19 mouse cellular contexts compared by ENCODE assay signal in genomic region chr12:110377306-110377705, GRCm38 (mm10).
A peak's percentile ranks its signal among the peaks of the same experiment; 100 is the strongest.
DNase-seq lines count a peak whose midpoint lies in the region; ATAC-seq lines count a peak whose summit lies in the region.
"Had no signal": no experiment of that assay in that cellular context is flagged by ENCODE, and none has a peak within 500 bp of the region (broad histone marks: within the 10 kb centered on the region; RNA-seq: fewer than 3 reads in every experiment).

No protein-coding gene starts in this region.

- peaks cover 79% of the 10 kb centered on the region for H3K27me3 ChIP-seq in forebrain, embryonic 10.5 days (ENCODE audit: poor library complexity, severe bottlenecking)
- H3K27me3 ChIP-seq in forebrain, embryonic 11.5 days (ENCODE audit: control insufficient read depth, insufficient read depth, low read length): peaks cover 10% of the 10 kb centered on the region
- peaks cover 7% of the 10 kb centered on the region for H3K27me3 ChIP-seq in hindbrain, embryonic 16.5 days (replicated peaks; ENCODE audit: control insufficient read depth, insufficient read depth, low read length)
- H3K27me3 ChIP-seq in hindbrain, embryonic 10.5 days (ENCODE audit: insufficient read depth, poor library complexity, severe bottlenecking): peaks cover 53% of the 10 kb centered on the region
- peaks cover 11% of the 10 kb centered on the region for H3K27me3 ChIP-seq in midbrain, embryonic 11.5 days (ENCODE audit: control insufficient read depth, insufficient read depth, low read length)
- H3K27me3 ChIP-seq in midbrain, embryonic 15.5 days (replicated peaks): peaks cover 24% of the 10 kb centered on the region
- H3K27me3 ChIP-seq in limb, embryonic 10.5 days (ENCODE audit: low read depth, poor library complexity, severe bottlenecking): peaks cover 66% of the 10 kb centered on the region

- H3K4me2 ChIP-seq in forebrain, embryonic 11.5 days (ENCODE audit: low read depth, low read length, severe bottlenecking): no peak overlapping the region
- no peak overlapping the region for H3K4me2 ChIP-seq in hindbrain, embryonic 16.5 days (ENCODE audit: low read length)
- no peak overlapping the region for H3K4me2 ChIP-seq in midbrain, embryonic 11.5 days
- H3K4me2 ChIP-seq in midbrain, embryonic 15.5 days: no peak overlapping the region
- H3K4me2 ChIP-seq: embryonic facial prominence, embryonic 12.5 days; forebrain, embryonic 13.5 days; forebrain, embryonic 15.5 days had no signal

- H3K4me1 ChIP-seq in forebrain, embryonic 10.5 days: peaks cover 59% of the 10 kb centered on the region
- peaks cover 7% of the 10 kb centered on the region; the same call in 1 of the 2 replicates for H3K4me1 ChIP-seq in forebrain, embryonic 11.5 days (replicated peaks; ENCODE audit: control insufficient read depth, insufficient read depth, low read length)
- H3K4me1 ChIP-seq in hindbrain, embryonic 16.5 days (ENCODE audit: control insufficient read depth, insufficient read depth, low read depth, low read length): peaks cover 14% of the 10 kb centered on the region
- peaks cover 58% of the 10 kb centered on the region for H3K4me1 ChIP-seq in hindbrain, embryonic 10.5 days (replicated peaks)
- peaks cover 20% of the 10 kb centered on the region for H3K4me1 ChIP-seq in midbrain, embryonic 11.5 days (ENCODE audit: control insufficient read depth, insufficient read depth, low read length)
- H3K4me1 ChIP-seq in midbrain, embryonic 15.5 days: peaks cover 37% of the 10 kb centered on the region
- H3K4me1 ChIP-seq in limb, embryonic 10.5 days: peaks cover 47% of the 10 kb centered on the region

- 47% methylated on average over 6 of the region's 6 CpGs for WGBS in forebrain, embryonic 10.5 days
- 47% methylated on average over 6 of the region's 6 CpGs for WGBS in forebrain, embryonic 11.5 days
- 57% methylated on average over 6 of the region's 6 CpGs for WGBS in hindbrain, embryonic 16.5 days
- WGBS in hindbrain, embryonic 10.5 days: 63% methylated on average over 6 of the region's 6 CpGs
- WGBS in midbrain, embryonic 11.5 days: 45% methylated on average over 6 of the region's 6 CpGs
- 46% methylated on average over 6 of the region's 6 CpGs for WGBS in midbrain, embryonic 15.5 days
- 67% methylated on average over 6 of the region's 6 CpGs for WGBS in limb, embryonic 10.5 days

- no peak for ATAC-seq in forebrain, embryonic 11.5 days (replicated peaks; ENCODE audit: low FRiP score)
- no peak for ATAC-seq in hindbrain, embryonic 16.5 days
- no peak for ATAC-seq in midbrain, embryonic 11.5 days (ENCODE audit: low FRiP score)
- no peak for ATAC-seq in midbrain, embryonic 15.5 days (replicated peaks)
- ATAC-seq: activated CD4-positive, CD25-positive, alpha-beta regulatory T cell, adult 4 months; CD4-positive, CD25-positive, alpha-beta regulatory T cell, adult 4 months; forebrain, embryonic 13.5 days; forebrain, embryonic 15.5 days; Patski had no signal

- no peaks in the 10 kb centered on the region for H3K9me3 ChIP-seq in forebrain, embryonic 10.5 days
- H3K9me3 ChIP-seq in forebrain, embryonic 11.5 days (ENCODE audit: control insufficient read depth, low read length): no peaks in the 10 kb centered on the region
- no peaks in the 10 kb centered on the region for H3K9me3 ChIP-seq in hindbrain, embryonic 16.5 days (ENCODE audit: control insufficient read depth, low read length)
- no peaks in the 10 kb centered on the region for H3K9me3 ChIP-seq in hindbrain, embryonic 10.5 days
- no peaks in the 10 kb centered on the region for H3K9me3 ChIP-seq in midbrain, embryonic 11.5 days (ENCODE audit: control insufficient read depth, low read length)
- H3K9me3 ChIP-seq in midbrain, embryonic 15.5 days: no peaks in the 10 kb centered on the region
- H3K9me3 ChIP-seq in limb, embryonic 10.5 days (replicated peaks): no peaks in the 10 kb centered on the region
- H3K9me3 ChIP-seq: embryonic facial prominence, embryonic 10.5 days; embryonic facial prominence, embryonic 12.5 days; forebrain, embryonic 13.5 days; forebrain, embryonic 15.5 days had no signal

- DNase-seq in forebrain, embryonic 10.5 days (ENCODE audit: extremely low spot score, low spot score): no peak
- no peak for DNase-seq in forebrain, embryonic 11.5 days (ENCODE audit: low spot score)
- DNase-seq in hindbrain, embryonic 10.5 days (ENCODE audit: low spot score): no peak
- peak; percentile 74 for DNase-seq in midbrain, embryonic 11.5 days (ENCODE audit: low spot score, missing footprints)
- peak; percentile 25 for DNase-seq in limb, embryonic 10.5 days (ENCODE audit: low spot score)
- DNase-seq: adrenal gland, adult 8-10 months; cerebellum, adult 11-12 months; cerebellum, adult 2 months; cerebellum, adult 9-10 months had no signal

- no peaks in the 10 kb centered on the region for H3K36me3 ChIP-seq in forebrain, embryonic 10.5 days (replicated peaks)
- no peaks in the 10 kb centered on the region for H3K36me3 ChIP-seq in forebrain, embryonic 11.5 days (ENCODE audit: control insufficient read depth, insufficient read depth, low read length)
- H3K36me3 ChIP-seq in hindbrain, embryonic 16.5 days (ENCODE audit: control insufficient read depth, insufficient read depth, low read length): no peaks in the 10 kb centered on the region
- H3K36me3 ChIP-seq in hindbrain, embryonic 10.5 days: no peaks in the 10 kb centered on the region
- H3K36me3 ChIP-seq in midbrain, embryonic 11.5 days (ENCODE audit: control insufficient read depth, insufficient read depth, low read length): no peaks in the 10 kb centered on the region
- H3K36me3 ChIP-seq in midbrain, embryonic 15.5 days (replicated peaks): no peaks in the 10 kb centered on the region
- H3K36me3 ChIP-seq in limb, embryonic 10.5 days: no peaks in the 10 kb centered on the region
- H3K36me3 ChIP-seq: embryonic facial prominence, embryonic 10.5 days; embryonic facial prominence, embryonic 12.5 days; forebrain, embryonic 15.5 days; G1E had no signal

- H3K9ac ChIP-seq in forebrain, embryonic 11.5 days (ENCODE audit: low read length): no peak overlapping the region
- peak overlapping the region; percentile 6; the same call in 1 of the 2 replicates for H3K9ac ChIP-seq in hindbrain, embryonic 16.5 days (ENCODE audit: low read depth, low read length)
- no peak overlapping the region for H3K9ac ChIP-seq in midbrain, embryonic 11.5 days (ENCODE audit: low read length)
- no peak overlapping the region for H3K9ac ChIP-seq in midbrain, embryonic 15.5 days
- H3K9ac ChIP-seq: embryonic facial prominence, embryonic 12.5 days; forebrain, embryonic 13.5 days; forebrain, embryonic 15.5 days had no signal

- 0 out of 2 replicates have a peak overlapping the region, but pooled peaks have one; percentile 12 for H3K27ac ChIP-seq in forebrain, embryonic 10.5 days
- no peak overlapping the region for H3K27ac ChIP-seq in forebrain, embryonic 11.5 days (ENCODE audit: low read depth, low read length)
- no peak overlapping the region for H3K27ac ChIP-seq in hindbrain, embryonic 16.5 days (ENCODE audit: low read depth, low read length)
- no peak overlapping the region for H3K27ac ChIP-seq in hindbrain, embryonic 10.5 days
- H3K27ac ChIP-seq in midbrain, embryonic 11.5 days (ENCODE audit: low read depth, low read length): no peak overlapping the region
- H3K27ac ChIP-seq in midbrain, embryonic 15.5 days: no peak overlapping the region
- H3K27ac ChIP-seq in limb, embryonic 10.5 days: no peak overlapping the region
- H3K27ac ChIP-seq: embryonic facial prominence, embryonic 10.5 days; embryonic facial prominence, embryonic 12.5 days; forebrain, embryonic 13.5 days; forebrain, embryonic 15.5 days had no signal

- H3K4me3 ChIP-seq in forebrain, embryonic 10.5 days: no peak overlapping the region
- no peak overlapping the region for H3K4me3 ChIP-seq in forebrain, embryonic 11.5 days (ENCODE audit: low read depth, low read length)
- H3K4me3 ChIP-seq in hindbrain, embryonic 16.5 days (ENCODE audit: low read length): no peak overlapping the region
- H3K4me3 ChIP-seq in hindbrain, embryonic 10.5 days: no peak overlapping the region
- no peak overlapping the region for H3K4me3 ChIP-seq in midbrain, embryonic 11.5 days (ENCODE audit: low read depth, low read length)
- H3K4me3 ChIP-seq in midbrain, embryonic 15.5 days: no peak overlapping the region
- H3K4me3 ChIP-seq in limb, embryonic 10.5 days: no peak overlapping the region
- H3K4me3 ChIP-seq: embryonic facial prominence, embryonic 10.5 days; embryonic facial prominence, embryonic 12.5 days; forebrain, embryonic 13.5 days; forebrain, embryonic 15.5 days had no signal

Comparison
In these comparisons a context has a peak if more than half of its experiments do, and no peak if none do; other contexts are left out.
1. DNase-seq: peak in midbrain, embryonic 11.5 days (single experiment) and limb, embryonic 10.5 days (single experiment); none in forebrain, embryonic 10.5 days (single experiment), forebrain, embryonic 11.5 days (single experiment) and hindbrain, embryonic 10.5 days (single experiment).